Mouse (Mus musculus): Measurements from ENCODE around the gene Lmo2.

GRCm38 (mm10) chr2:104027458-104028138 lies 69.8 kb downstream of the Lmo2 start, which contains the start of gene Fbxo3:
- TF ChIP-seq CTCF (IDR thresholded peaks at IDR 0.05; ENCODE audit: low read depth) (peak; percentile 17; the same call in 1 of the 2 replicates), EP300 (IDR thresholded peaks at IDR 0.05; ENCODE audit: low read depth) (no peak)
